Mouse (Mus musculus): Measurements from ENCODE around the gene Cpa5.

Gene Cpa5

DNA sequence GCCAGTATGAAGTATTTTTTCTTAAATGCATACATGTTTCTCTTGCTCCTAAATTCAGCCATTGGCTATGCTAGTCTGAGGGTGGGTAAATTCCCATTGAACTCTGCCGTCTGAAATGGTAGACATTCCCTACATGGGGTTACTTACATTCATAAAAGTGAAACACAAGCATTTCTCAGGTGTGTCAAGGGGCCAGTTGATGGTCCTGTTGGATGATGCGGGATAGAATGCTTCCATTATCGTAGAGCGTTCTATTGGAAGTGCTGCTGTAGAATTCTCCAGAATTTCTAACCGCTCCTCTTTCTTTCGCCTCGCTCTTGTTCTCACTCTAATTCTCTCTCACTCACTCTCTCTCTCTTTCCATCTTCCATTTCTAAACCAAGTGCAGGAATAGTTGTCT is at the start of gene Cpa5:
Gene Cpa5, plus strand, starts transcription at position 301 of the 400 bp plus-strand sequence.
- DNase-seq (ENCODE audit: low read depth, low spot score): no peak

DNA sequence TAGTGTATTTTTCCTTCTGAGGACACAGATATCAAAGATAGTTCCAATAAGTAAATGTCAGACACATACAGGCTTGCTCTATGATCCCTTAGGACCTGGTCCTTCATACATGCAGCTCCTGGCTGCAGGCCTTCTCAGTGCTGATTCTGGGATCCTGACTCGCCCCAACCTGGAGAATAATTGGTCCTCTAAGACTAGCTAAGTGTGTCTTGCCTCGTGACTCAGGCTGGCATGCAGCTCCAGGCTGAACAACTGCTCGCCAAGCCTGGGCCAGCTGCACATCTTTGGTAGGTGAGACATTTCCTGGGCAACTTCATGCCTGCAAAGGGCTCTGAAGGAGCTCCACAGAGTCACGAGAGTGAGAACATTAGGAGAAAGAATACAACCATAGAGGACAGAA is 48.7 kb upstream of the Cpa5 start:
- DNase-seq (ENCODE audit: low read depth, low spot score): peak; percentile 72

DNA sequence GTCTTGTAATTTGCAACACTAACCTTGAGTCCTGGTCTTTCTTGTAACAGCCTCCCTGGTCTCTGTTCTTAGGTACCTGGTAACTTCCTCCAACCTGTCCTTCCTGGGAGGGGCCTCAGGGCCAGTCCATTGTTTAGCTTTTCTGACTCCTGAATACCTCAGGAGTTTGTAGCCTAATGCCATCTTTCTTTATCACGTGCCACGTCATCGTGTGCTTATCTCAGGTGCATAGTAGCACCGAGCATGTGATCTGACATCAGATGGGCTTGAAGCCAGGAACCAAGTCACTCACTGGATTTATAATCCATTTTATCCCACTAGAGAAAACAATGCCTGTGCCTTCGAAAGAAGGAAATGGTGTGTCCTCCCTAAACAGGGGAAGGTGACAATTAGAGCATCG is 47.2 kb upstream of the Cpa5 start:
- DNase-seq (ENCODE audit: low read depth, low spot score): no peak

DNA sequence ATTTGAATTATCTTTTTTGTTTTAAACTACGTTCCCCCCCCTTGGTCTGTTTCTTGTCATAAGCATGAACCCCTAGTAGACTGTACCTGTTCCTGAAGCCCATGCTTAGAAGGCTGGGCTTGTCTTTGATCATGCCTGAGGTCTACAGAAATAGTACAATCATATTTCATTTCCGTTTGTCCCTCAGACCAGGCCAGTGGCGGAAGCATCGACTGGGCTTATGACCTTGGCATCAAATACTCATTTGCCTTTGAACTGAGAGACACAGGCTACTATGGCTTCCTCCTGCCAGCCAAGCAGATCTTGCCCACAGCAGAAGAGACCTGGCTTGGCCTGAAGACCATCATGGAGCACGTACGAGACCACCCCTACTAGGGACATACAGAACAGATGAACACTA is 46.8 kb upstream of the Cpa5 start:
- no peak for DNase-seq (ENCODE audit: low read depth, low spot score)

DNA sequence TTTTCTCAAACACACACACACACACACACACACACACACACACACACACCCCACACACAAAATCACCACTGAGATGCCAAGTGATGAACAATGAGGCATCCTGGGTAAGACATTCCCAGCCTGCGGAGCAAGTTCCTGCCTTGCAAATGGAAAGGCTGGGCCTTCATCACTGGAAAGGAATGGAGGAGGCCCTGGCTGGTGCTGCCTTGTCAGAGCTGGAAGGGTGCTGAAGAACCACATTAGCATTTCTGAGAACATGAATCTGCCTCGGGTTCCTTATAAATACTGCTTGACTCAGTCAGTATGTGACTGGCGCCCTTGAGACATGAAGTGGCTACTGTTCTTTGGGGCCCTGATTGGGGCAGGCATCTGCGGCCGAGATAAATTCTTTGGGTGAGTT is 42.7 kb upstream of the Cpa5 start, which contains the start of gene Cpa4:
Gene Cpa4, plus strand, starts transcription at position 301 of the 400 bp plus-strand sequence.
- DNase-seq (ENCODE audit: low read depth, low spot score): peak; percentile 17

DNA sequence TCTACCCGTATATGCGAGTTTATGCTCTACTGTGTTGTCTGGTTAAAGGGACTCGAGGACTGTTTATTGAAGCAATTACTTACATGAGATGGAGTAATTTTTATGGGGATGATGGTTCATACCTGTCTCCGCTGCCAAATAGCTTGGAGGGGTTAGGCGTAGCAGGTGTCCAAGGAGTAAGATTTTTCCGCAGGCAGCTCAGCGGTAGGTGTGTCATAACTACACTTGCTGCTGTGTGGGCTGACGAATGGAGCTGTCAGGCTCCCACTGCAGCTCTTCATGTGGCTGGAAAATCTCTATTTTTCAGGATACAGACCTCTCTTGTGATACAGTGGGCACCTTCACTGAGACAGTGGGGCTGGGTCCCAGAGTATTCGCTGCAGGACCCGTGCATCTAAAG is 41.5 kb upstream of the Cpa5 start:
- no peak for DNase-seq (ENCODE audit: low read depth, low spot score)

DNA sequence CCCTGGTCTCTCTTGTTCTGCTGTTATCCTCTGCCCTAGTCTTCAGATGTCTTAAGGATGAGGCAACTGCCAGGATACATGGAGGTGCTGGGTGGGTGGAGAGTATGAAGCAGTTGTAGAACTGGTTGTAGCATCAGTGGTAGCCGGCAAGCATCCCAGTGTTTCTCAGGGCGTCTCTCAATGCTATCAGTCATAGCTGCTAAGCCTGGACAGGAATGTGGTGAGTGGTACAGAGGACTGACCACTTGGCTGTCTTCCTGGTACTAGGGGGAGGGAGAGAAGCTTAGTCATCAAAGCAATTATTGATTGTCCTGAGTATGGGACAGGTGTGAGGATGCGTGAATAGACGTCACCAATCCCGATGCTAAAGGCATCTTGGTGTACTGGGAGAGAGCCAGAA is 40.8 kb upstream of the Cpa5 start:
- peak; percentile 62 for DNase-seq (ENCODE audit: low read depth, low spot score)

DNA sequence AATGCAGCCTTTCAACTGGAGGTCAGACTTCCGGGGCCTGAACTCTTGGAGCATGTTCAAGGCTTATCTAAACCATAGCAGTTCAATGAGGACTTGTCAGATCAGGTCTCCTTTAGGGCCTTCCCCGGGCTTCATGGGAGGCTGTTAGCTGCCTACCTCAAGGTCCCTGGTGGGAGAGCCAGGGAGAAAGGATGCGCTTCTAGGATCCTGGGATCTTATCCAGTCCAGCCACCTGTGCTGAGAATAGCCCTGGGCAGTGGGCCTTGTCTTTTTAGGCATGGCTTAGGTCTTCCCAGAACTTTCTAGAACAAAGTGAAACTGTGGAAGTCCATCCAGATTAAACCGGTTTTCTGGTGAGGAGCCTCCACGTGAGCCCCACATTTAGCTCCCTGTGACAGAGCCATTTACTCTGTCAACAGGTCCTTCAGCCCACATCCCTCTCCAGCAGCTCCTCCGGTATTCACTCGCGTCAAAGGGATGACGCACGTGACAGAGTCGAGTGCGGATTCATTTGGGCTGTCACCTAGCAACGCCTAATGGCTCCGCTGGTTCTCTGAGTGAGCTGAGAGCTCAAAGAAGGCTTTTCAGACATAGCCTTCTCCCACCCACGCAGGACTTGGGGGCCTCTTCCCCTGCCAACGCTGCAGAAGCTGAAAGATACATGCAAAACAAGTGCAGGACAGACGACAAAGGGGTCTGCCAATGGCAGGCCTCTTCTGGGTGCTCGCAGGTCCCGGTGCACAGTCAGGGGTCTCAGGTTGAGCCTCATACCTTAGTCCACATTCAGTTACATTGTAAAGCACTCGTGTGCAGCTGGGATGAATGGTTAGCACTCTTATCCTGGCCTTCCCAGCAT is 38.1 kb upstream of the Cpa5 start:
- no peak for DNase-seq (ENCODE audit: low read depth, low spot score)

DNA sequence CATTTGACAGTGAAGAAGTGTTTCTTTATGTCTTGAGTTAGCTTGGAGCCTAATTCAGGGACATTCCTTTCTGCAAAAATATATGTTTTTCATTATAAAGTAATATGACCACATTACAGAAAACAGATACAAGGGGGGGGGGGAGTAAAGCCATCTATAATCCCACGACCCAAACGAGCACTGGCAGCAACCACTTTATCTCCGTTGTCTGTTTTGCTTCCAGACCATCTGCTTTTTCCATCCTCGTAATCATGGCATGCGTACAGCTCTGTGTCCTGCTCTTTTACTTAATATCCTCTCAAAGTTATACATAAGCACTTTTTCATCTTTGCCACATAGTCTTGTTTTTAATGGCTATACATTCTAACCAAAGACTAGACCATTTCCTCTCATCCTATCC is 37.4 kb upstream of the Cpa5 start:
- no peak for DNase-seq (ENCODE audit: low read depth, low spot score)

DNA sequence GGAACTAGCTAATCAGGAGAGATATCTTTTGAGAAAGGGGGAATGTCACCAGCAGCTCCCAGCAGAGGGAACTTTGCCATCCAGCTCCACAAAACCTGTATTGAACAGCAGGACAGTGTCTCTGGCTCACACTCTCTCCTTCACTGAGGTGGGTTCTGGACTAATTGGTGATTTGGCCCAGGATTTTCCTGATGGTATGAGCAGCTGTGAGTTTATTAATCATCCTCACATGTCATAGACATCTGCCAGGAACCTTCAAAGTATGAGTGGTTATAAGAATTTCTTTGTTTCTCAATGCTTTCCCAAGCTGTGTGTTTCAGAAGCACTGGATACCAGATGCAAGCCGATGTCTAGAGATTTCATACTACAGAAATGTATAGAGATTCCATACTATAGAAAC is 35.9 kb upstream of the Cpa5 start:
- no peak for DNase-seq (ENCODE audit: low read depth, low spot score)

DNA sequence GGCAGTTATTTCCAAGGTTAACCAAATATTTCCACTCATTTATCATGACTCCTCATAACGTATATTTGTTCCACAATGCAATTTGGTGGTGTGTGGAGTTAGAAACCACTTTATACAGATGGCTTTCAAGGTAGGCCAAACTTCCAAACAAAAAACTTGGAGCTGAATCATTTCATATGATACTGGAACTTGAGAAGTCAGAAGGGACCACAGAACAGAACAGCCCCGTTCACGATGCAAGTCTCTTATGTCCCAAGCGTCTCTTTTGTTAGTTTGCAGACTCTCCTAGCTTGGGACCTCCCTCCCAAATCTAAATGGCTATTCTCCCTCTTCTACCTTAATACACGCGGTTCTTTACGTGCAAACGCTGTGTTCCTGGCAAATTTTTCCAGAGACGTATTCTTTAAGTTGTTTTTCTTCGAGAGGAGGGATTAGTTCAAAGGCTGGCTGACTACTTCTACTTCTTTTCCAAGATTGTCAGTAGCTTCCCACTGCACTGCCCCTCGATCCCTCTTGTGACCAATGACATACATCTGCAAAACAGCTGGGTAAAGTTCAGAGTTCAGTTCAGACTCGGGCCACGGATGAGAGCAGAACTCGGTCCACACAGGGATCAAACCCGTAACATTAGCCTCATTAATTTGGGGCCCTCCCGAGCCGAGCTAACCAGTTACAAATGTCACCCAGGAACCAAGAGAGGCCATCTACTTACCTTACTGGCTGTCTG is 34.2 kb upstream of the Cpa5 start:
- DNase-seq (ENCODE audit: low read depth, low spot score): no peak

DNA sequence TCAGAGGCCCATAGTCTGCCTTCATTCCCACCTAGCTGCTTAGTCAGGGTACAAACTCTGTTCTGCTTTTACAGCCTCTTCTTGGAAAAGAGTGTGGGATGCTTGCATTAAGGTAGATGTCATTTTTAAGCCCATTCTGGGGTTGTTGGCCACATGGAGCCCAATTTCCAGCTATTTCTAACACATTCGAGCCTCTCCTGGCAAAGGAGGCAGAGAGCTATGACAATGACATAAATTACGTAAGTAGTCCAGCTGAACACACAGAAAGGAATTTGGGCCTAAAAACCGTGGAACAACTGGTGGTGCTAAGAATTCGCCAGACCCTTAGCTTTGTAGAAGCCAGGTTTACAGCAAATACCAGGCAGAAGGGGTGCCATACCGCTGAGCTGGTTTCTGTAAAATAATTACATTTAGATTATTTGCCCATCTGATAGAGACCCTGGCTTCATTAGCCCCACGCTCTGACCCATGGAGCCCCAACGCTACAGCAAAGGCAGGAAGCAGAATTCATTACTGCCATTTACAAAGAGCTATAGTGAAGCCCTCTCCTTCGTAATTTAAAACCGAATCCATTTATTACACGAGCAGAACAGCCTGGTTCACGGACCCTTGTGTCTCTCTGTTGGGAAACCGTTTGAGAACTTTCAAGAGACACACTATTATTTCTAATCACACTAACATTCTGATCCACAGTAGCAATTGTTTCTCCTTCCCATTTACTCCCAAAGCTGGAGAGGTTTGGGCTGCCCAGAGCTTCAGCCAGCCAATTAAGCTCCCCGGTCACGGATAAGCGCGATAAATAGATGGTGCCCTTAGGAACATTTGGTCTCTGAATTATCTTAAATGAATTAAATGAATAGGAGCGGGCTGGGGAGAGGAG is 30.6 kb upstream of the Cpa5 start:
- DNase-seq (ENCODE audit: low read depth, low spot score): peak; percentile 16

DNA sequence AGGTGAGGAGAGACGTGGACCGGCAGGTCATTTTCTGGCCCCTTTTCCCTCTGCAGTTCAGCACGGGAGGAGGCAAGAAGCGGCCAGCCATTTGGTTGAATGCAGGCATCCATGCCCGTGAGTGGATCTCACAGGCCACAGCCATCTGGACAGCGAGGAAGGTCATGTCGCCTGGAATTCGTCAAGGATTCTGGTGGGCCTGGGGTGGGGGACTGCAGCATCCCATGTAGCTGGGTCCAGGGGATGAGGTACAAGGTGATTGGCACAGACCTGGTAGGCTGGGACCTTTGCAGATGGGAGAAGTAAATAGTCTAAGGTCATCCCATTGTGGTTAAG is 30.0 kb upstream of the Cpa5 start:
- DNase-seq (ENCODE audit: low read depth, low spot score): no peak

DNA sequence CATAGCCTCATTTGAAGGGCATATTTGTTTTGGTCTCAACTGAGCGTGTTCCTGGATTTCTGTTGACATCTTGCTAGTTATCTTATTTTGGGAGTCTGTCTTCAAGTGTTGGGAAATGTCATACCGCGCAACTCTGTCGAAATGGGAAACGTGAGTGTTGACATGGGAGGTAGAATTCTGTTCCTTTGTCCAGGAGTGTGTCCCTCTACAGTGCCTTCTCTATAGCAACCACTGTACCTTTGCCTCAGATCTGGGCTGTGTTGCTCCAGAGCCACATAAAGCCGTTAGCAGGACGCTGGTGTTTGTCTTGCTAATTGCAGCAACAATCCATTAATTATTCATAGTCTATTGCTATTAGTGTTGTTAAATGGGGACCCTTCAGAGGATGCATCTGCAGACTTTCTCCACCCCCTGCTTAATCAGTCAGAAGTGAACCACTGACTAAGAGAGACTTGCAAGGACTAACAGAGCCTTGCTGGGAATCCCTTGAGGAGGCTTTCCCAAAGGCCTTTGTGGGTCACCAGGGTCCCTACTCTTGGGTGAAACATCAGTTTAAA is 23.8 kb upstream of the Cpa5 start:
- no peak for DNase-seq (ENCODE audit: low read depth, low spot score)

DNA sequence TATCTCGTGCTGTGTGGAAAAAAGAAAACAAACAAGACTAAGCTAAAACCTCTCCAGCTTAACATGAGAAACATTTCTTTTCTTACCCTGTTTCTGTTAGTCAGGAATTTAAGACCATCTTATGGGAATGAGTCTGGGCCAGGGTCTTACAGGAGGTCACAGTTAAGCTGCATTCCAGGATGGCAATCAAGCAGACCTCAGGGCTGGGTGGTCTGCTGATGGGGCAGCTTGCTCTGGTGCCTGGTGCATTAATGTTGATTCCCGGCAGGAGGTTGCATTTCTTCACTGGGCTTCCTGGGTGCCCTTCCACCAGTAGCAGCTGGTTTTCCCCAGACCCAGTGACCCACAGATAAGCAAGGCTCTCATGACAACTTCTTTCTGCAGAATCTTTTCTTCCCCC is 21.0 kb upstream of the Cpa5 start:
- DNase-seq (ENCODE audit: low read depth, low spot score): no peak

DNA sequence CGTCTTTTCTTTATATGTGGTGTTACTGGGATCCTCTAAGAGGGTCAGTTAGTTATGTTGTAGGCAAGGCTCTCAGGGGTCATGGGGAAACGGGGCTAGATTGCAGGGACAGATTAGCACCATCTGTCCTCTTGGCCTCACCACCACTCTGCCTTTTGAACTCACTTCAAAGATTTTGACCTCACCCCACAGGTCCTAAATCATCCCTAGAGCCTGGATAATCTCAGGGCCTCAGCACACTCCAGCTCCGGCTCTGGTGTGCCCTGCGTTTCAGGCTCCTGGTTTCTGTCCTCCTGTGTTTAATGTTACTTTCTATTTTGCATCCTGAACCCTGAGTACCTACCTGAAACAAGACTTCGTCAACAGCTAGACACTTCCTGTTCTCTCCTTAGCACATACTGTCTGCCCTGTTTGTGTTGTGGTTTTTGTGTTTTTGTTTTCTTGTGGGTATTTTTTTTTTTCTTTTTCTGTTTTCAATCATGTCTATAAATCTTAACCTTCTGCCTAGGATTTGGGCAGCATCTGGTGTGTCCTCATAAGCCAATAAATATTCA is 18.9 kb upstream of the Cpa5 start:
- DNase-seq (ENCODE audit: low read depth, low spot score): no peak

DNA sequence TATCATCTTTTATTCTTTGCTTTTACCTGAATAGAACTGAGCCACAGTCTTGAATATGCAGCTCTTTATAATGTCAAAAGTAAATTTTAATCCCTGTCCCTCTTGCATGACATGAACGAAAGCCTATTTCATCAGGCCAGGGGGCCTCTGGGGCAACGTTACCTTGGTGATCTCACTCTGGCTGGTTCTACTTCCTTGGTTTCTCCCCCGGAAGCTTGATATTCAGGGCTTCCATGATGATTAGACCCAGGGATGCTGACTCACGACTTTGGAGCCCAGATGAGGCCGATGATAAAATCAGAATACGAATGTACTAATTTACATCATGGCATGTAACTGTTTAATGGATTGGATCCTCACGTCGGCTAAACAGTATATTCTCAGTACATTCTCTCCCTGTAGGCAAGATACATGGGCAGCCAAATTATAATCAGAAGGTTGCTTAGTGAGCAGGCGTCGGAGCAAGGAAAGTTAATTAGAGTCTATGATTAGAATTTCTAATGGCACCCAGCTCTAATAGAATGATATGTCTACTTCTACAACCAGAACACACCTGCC is 18.3 kb upstream of the Cpa5 start:
- no peak for DNase-seq (ENCODE audit: low read depth, low spot score)

DNA sequence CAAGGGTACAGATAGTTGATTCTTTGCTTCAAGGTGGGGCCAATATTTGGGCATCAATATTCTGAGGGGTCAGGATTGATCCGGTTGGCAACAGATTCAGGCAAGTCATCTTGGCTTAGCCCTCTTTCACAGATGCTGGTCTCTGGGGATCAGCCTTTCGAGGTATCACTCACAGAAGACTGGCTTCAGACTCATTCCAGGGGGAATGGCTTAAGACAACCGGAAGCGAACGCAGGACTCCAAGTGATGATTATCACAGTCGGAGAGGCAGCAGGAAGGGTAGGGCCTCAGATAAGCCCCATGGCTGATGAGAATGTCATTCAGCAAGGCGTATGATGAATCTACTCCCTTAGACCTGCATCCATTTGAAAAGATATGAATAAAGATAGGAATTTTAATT is 16.4 kb upstream of the Cpa5 start:
- no peak for DNase-seq (ENCODE audit: low read depth, low spot score)

DNA sequence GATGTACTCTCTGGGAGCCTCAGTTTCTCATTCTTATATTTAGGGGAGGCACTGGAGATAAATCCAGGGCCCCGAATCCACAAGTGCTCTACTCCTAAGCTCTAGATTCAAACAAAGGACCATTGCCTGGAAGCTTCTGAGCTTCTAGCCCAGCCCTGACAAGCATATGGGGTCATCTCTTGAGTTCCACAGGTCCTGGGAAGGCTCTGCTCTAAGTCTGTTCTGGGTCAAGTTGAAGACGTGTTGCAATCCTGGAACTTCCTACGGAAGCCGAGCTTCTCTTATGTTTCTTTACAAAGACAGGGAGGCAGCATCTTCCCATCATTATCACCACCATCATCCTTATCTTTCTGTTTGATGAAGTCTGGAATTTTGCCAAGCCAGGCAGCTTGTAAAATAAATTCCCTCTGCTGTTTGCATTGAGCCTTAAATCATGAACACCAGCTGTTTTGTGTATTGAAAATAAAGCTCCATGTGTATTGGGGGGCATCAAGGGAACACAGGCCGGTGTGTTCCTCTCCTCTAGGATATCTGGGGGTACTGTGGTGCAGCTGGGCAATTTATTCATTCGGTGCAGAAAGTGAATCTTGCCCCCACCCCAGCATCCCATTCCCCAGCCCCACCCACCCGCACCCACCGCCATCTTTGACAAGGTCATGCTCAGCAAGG is 14.4 kb upstream of the Cpa5 start:
- DNase-seq (ENCODE audit: low read depth, low spot score): no peak

DNA sequence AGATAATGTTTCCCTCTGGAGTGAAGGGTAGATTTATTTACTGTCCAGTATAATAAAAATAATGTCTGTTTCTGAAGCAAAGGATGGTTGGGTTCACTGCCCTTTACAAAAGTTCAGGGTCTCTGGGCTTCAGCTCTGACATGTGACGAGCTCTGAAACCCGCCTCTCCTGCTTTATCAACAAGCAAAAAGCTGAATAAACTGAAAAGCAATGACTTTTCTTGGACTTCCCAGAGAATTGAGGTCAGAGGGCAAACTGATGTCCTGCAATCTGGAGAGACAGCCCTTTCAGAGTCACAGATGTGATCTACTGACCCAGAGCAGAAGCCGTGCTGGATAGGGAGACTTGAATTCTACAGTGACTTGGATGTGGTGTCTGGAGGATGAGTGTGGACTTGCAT is 10.8 kb upstream of the Cpa5 start:
- no peak for DNase-seq (ENCODE audit: low read depth, low spot score)

DNA sequence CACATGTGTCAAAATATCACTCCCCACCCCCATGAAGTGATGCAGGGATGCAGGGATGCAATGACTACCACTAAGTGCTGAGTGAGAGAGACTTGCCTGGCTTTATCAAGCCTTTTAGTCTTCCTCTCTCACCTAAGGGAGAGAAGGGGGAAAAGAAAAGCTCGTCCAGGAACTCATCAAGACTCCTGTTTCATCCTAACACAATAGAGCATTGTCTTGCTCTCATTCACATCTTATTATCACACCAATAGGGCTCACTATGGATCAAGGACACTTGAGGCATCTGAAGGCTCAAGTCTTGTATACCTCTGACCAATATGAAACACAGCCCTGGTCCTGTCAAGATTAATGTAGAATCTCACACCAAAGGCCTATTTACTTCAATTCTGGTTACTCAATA is 9.8 kb upstream of the Cpa5 start:
- DNase-seq (ENCODE audit: low read depth, low spot score): no peak
